Mouse (Mus musculus): ENCODE measurements around the gene Trappc2. TPM values are rescaled to one million over a fixed set of nuclear protein-coding genes. Genes with fewer than 3 reads are reported as not detected.

The Trappc2 gene
- 45.1 and 49.2 TPM in 2 replicates for polyA plus RNA-seq (2016; fragmentation: Nextera tagmentation; extraction: Ambion mirVana)

DNA sequence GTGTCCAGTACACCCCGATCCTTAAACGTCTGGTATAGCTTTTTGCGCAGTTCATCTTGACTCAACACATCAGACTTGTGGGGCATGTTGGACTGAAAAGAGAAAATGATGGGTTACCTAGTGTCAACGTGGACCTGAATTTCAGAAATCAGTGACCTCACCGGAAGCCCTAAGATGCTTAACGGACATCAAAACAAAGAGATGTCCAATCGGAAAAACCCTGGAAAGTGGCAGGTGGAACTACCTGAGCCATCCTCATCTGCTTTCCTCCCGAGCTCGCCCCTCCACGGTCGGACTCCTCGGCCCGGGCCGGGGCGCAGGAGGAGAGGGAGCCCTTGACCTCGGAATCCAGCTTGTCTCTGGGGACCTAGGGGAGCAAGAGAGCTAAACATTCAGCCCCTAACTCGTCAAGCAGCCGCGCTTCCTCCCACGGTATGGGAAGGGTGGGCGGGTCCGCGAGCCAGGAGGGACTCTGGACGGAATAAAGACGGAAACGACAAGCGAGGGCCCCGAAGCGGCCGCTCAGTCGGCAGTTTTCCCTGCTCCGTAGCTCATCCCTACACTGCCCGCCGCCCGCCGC, at the start of gene Trappc2:
Trappc2 (plus strand) TSS at position 539 of the 580 bp plus-strand sequence.
- Histone ChIP-seq H3K27me3 (peaks cover 20% of the 10 kb centered on the region), H3K4me1 (peaks cover 5% of the 10 kb centered on the region; the same call in 1 of the 2 replicates), H3K27ac (peak within 1 kb of the TSS; percentile 74), H3K9me3 (no peaks in the 10 kb centered on the region), H3K4me2 (peak within 1 kb of the TSS; percentile 57), H3K4me3 (replicated peaks) (peak within 1 kb of the TSS; percentile 56), H3K9ac (peak within 1 kb of the TSS; percentile 74), H3K36me3 (replicated peaks) (no peaks in the 10 kb centered on the region)
- ATAC-seq (ENCODE audit: low FRiP score), result peak; percentile 81
- WGBS, result 17% methylated on average over 36 of the region's 36 CpGs

DNA sequence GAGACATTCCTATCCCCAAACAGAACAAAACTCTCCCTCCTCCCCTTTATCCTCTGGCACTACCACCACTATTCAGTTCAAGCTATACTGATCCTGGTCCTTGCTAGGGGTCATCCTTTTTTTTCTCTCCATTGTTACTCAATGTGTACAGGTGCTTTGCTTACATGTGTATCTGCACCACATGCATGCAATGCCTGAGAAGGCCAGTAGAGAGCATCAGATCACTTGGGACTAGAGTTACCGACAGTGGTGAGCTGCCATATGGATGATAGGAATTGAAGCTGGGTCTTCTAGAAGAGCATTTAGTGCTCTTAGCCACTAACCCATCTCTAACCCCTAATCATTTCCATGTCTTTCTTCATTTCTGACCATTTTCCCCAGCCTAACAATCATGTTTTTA, 46.6 kb upstream of the Trappc2 start:
- H3K4me3 ChIP-seq (replicated peaks), result no peak overlapping the region
- 93% methylated on average over 1 of the region's 1 CpGs for WGBS
- no peaks in the 10 kb centered on the region for H3K36me3 ChIP-seq (replicated peaks)
- ATAC-seq (ENCODE audit: low FRiP score), result no peak
- H3K27me3 ChIP-seq, result peaks cover 19% of the 10 kb centered on the region
- H3K4me2 ChIP-seq, result no peak overlapping the region
- H3K27ac ChIP-seq, result no peak overlapping the region
- H3K9me3 ChIP-seq, result no peaks in the 10 kb centered on the region
- H3K4me1 ChIP-seq, result no peaks in the 10 kb centered on the region
- no peak overlapping the region for H3K9ac ChIP-seq

DNA sequence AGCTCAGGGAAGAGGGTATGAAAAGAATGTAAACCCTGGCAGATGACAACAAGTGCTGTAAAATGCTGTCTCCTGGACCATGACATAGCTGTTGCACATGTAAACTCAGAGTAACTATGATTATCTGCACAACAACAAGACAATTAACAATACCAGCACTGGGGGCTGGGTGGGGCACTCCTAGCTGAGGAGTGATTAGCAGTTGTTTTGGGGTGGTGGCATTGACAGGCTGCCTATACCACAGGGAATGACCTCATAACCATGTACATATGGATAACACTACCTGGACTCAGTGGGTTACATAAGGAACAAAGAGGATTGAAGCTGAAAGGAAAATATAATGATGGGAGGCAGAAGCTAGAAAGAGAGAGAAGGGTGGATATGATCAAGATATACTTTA, 32.5 kb upstream of the Trappc2 start:
- no peak overlapping the region for H3K4me3 ChIP-seq (replicated peaks)
- ATAC-seq (ENCODE audit: low FRiP score), result no peak
- H3K27ac ChIP-seq, result no peak overlapping the region
- H3K36me3 ChIP-seq (replicated peaks), result peaks cover 21% of the 10 kb centered on the region
- H3K4me2 ChIP-seq, result no peak overlapping the region
- no peaks in the 10 kb centered on the region for H3K9me3 ChIP-seq
- no peak overlapping the region for H3K9ac ChIP-seq
- H3K4me1 ChIP-seq, result no peaks in the 10 kb centered on the region
- peaks cover 26% of the 10 kb centered on the region; the same call in 1 of the 2 replicates for H3K27me3 ChIP-seq

DNA sequence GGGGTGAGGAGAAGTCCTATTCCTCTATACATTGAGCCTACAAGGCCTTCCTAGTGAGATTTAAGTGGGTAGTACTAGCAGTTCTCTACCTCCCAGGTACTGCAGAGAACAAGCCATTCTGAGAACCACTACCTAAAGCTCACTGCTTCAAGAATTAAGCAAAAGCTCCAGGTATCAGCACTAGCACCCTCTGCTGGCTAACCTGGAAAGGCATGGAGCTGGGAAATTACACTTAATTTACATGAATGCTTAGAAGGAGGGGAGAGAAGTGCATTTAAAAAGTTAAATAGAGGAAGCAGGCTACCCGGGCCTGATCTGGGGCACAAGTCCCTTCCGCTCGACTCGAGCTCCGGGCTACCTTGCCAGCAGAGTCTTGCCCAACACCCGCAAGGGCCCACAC, 24.2 kb upstream of the Trappc2 start:
- Histone ChIP-seq H3K27ac (no peak overlapping the region), H3K9ac (no peak overlapping the region), H3K4me2 (no peak overlapping the region), H3K9me3 (no peaks in the 10 kb centered on the region), H3K4me1 (no peaks in the 10 kb centered on the region), H3K36me3 (replicated peaks) (no peaks in the 10 kb centered on the region), H3K4me3 (replicated peaks) (no peak overlapping the region), H3K27me3 (no peaks in the 10 kb centered on the region)
- WGBS, result 93% methylated on average over 6 of the region's 6 CpGs
- no peak for ATAC-seq (ENCODE audit: low FRiP score)

DNA sequence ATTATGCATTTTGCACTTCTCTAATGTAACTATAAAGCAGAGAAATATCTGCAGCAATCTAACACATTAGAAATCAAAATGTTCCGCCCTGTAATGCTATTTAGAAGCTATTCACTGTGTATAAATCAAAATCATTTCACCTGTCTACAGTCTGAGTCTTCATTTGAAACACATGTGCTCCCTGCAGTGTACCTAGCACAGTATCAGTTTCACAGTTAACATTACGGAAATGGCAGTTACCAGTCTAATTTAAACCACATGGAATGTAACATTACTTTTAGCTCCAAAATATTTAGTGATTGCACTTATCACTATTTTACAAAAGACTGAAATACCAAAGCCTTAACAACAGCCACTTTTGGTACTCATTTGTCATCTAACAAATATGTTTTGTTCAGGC, 5.6 kb upstream of the Trappc2 start:
- no peaks in the 10 kb centered on the region for H3K4me1 ChIP-seq
- H3K27me3 ChIP-seq, result peaks cover 6% of the 10 kb centered on the region; the same call in 1 of the 2 replicates
- ATAC-seq (ENCODE audit: low FRiP score), result no peak
- no peaks in the 10 kb centered on the region for H3K36me3 ChIP-seq (replicated peaks)
- H3K27ac ChIP-seq, result no peak overlapping the region
- WGBS, result 83% methylated on average over 2 of the region's 2 CpGs
- no peak overlapping the region for H3K4me2 ChIP-seq
- no peaks in the 10 kb centered on the region for H3K9me3 ChIP-seq
- no peak overlapping the region for H3K9ac ChIP-seq
- H3K4me3 ChIP-seq (replicated peaks), result no peak overlapping the region

DNA sequence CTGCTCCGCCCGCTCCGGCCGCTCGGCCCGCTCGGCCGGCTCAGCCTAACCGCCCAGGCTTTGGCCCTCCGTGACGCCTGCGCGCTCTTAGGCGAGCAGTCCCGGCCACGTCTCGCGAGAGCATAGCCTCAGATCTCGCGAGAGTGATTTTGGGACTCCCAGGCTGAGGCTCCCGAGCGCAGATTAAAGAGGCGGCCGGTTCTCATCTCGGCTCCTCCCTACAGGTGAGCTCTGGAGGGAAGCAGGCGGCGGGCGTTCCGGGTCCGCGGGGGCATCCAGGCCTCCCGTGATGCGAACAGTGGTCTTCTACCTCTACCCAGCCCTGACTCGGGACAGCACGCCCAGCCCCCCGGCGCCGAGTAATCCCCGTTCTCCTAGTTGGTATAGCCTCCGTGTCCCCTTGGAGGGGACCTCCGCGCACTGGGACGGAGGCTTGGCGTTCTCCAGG, 266 bp downstream of the Trappc2 start, which contains the start of gene Ofd1:
Ofd1 (minus strand) TSS at position 89 of the 448 bp plus-strand sequence.
- peaks cover 18% of the 10 kb centered on the region for H3K27me3 ChIP-seq

DNA sequence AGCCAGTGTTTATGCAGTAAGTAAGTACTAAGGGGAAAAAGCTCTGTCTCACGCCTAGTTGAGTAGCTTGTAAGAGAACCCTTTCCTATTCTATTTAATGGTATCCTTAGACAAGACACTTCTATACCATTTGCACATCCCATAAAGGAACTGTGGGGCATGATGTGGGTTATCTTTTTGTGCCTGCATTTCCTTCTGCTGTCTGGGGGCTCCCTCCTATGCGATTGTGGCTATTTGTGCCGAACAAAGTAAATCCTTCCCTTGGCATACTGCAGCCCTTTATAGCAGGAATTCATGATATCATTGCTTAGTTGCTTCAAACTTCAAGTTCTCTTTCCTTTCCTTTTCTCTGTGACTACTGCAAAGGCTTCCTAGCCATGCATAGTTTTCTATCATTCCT, 4.2 kb downstream of the Trappc2 start:
- no peaks in the 10 kb centered on the region for H3K36me3 ChIP-seq (replicated peaks)
- H3K27me3 ChIP-seq, result peaks cover 21% of the 10 kb centered on the region
- peaks cover 5% of the 10 kb centered on the region; the same call in 1 of the 2 replicates for H3K4me1 ChIP-seq
- no peak overlapping the region for H3K4me3 ChIP-seq (replicated peaks)
- H3K9ac ChIP-seq, result no peak overlapping the region
- H3K4me2 ChIP-seq, result no peak overlapping the region
- no peak for ATAC-seq (ENCODE audit: low FRiP score)
- no peaks in the 10 kb centered on the region for H3K9me3 ChIP-seq
- no peak overlapping the region for H3K27ac ChIP-seq
- 83% methylated on average over 3 of the region's 3 CpGs for WGBS

More for the DNA sequence above, 266 bp downstream of the Trappc2 start, which contains the start of gene Ofd1:
- H3K9me3 ChIP-seq, result no peaks in the 10 kb centered on the region
- H3K27ac ChIP-seq, result peak within 1 kb of the TSS; percentile 74
- H3K4me3 ChIP-seq (replicated peaks), result peak within 1 kb of the TSS; percentile 56
- peaks cover 5% of the 10 kb centered on the region; the same call in 1 of the 2 replicates for H3K4me1 ChIP-seq
- peak; percentile 98 for ATAC-seq (ENCODE audit: low FRiP score)
- WGBS, result 17% methylated on average over 44 of the region's 44 CpGs
- peak within 1 kb of the TSS; percentile 74 for H3K9ac ChIP-seq
- no peaks in the 10 kb centered on the region for H3K36me3 ChIP-seq (replicated peaks)
- H3K4me2 ChIP-seq, result peak within 1 kb of the TSS; percentile 57

DNA sequence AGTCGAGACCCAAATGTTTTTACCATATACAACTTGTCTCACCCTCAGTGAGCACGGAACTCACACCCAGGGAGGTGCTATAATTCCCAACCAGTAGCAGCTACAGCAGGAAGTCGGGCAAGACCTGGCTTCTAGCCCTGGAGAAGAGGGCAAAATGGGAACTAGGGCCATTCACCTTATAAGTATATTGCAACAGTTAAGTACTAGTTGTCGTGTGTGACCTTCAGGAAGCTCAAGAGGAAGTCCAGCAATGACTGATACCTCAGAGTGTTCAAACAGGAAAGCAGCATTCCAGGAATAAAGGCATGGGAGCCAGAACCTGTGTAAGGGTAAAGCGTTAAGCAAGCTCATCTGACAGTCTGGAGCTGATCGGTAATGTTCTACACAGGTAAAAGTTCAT, 13.2 kb downstream of the Trappc2 start:
- Histone ChIP-seq H3K27me3 (0 out of 2 replicates have a peak, but pooled peaks cover 4% of the 10 kb centered on the region), H3K9ac (no peak overlapping the region), H3K36me3 (replicated peaks) (peaks cover 3% of the 10 kb centered on the region)

DNA sequence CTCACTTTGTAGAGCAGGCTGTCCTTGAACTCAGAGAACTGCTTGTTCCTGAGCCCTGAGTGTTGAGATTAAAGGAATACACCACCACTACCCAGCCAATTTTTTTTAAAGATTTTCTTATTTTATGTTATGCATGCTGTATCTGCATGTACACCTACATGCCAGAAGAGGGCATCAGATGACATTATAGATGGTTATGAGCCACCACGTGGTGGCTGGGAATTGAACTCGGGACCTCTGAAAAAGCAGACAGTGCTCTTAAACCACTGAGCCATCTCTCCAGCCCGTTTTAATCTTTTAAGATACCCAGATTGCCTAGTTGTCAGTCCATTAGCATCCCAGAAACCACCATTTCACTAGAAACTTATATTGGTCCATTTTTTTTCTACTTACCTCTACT, 14.0 kb downstream of the Trappc2 start:
- H3K36me3 ChIP-seq (replicated peaks), result peaks cover 3% of the 10 kb centered on the region
- ATAC-seq (ENCODE audit: low FRiP score), result no peak
- no peaks in the 10 kb centered on the region for H3K9me3 ChIP-seq
- H3K4me2 ChIP-seq, result no peak overlapping the region
- H3K4me3 ChIP-seq (replicated peaks), result no peak overlapping the region
- no peaks in the 10 kb centered on the region for H3K27me3 ChIP-seq
- no peaks in the 10 kb centered on the region for H3K4me1 ChIP-seq
- 76% methylated on average over 3 of the region's 3 CpGs for WGBS
- no peak overlapping the region for H3K9ac ChIP-seq
- H3K27ac ChIP-seq, result no peak overlapping the region

More for the DNA sequence above, 13.2 kb downstream of the Trappc2 start:
- no peak overlapping the region for H3K27ac ChIP-seq
- no peak for ATAC-seq (ENCODE audit: low FRiP score)
- no peak overlapping the region for H3K4me3 ChIP-seq (replicated peaks)
- H3K4me1 ChIP-seq, result no peaks in the 10 kb centered on the region
- no peak overlapping the region for H3K4me2 ChIP-seq
- WGBS, result 83% methylated on average over 6 of the region's 6 CpGs
- no peaks in the 10 kb centered on the region for H3K9me3 ChIP-seq

DNA sequence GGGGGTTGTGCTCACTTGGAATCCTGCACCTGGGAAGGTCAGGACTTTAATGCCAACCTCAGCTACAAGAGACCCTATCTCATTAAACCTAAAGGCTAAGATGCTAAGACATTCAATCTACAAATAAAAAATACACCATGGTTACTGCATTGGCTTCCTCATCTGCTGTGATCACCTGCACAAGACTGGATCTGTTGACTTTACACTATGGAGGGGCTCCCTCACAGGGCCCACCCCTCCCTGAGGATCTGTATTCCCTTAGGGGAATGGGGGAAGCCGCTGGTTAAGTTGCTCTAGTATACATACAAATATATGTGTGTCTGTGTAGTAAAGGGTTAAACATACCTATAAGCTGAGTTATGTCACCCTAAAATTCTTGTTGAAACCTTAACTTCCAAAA, 15.2 kb downstream of the Trappc2 start:
- Histone ChIP-seq H3K9ac (no peak overlapping the region), H3K36me3 (replicated peaks) (peaks cover 3% of the 10 kb centered on the region), H3K4me2 (no peak overlapping the region), H3K4me3 (replicated peaks) (no peak overlapping the region), H3K27me3 (no peaks in the 10 kb centered on the region), H3K4me1 (no peaks in the 10 kb centered on the region), H3K9me3 (no peaks in the 10 kb centered on the region), H3K27ac (no peak overlapping the region)
- WGBS, result 96% methylated on average over 1 of the region's 1 CpGs
- no peak for ATAC-seq (ENCODE audit: low FRiP score)

DNA sequence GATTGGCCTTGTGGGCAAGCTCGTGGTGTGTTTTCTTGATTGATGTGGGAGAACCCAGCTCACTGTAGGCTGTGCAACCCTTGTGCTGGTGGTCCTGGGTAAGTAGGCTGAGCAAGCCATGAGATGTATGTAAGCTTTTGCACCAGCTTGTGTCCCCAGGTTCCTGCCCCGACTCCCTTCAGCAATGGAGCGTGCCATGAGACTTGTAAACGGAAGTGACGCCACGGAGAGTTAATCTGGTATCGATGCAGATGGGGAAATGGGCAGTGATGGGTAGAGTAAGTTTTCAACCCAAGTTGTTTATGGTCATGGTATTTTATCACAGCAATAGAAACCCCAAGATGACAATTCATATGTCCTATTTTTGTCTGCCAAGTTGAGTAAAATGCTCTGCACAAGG, 27.9 kb downstream of the Trappc2 start:
- no peak overlapping the region for H3K27ac ChIP-seq
- 0 out of 2 replicates have a peak, but pooled peaks cover 2% of the 10 kb centered on the region for H3K27me3 ChIP-seq
- no peak for ATAC-seq (ENCODE audit: low FRiP score)
- H3K4me3 ChIP-seq (replicated peaks), result no peak overlapping the region
- no peak overlapping the region for H3K4me2 ChIP-seq
- no peaks in the 10 kb centered on the region for H3K9me3 ChIP-seq
- WGBS, result 92% methylated on average over 7 of the region's 7 CpGs
- H3K36me3 ChIP-seq (replicated peaks), result no peaks in the 10 kb centered on the region; the same call in 1 of the 2 replicates
- H3K4me1 ChIP-seq, result no peaks in the 10 kb centered on the region
- no peak overlapping the region for H3K9ac ChIP-seq

DNA sequence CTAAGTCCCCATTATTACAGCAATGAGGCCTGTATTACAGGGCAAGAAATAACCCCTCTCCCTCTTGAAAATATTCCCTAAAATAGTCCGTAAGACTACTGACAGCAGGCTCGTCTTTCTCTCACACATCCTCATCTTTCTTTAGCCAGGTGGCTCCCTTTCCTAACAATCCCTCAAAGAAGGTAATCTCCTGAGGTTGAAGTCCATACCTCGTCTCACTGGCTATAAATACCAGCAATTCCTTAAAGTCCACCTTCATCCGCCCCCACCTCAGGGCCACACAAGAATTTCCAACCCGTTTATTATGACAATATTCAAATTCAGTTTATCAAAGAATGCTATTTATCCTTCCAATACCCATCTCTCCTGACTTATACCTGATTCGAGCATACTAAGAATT, 32.2 kb downstream of the Trappc2 start:
- Histone ChIP-seq H3K27ac (no peak overlapping the region), H3K4me2 (no peak overlapping the region), H3K4me1 (peaks cover 4% of the 10 kb centered on the region; the same call in 1 of the 2 replicates), H3K9me3 (no peaks in the 10 kb centered on the region), H3K9ac (no peak overlapping the region), H3K4me3 (replicated peaks) (no peak overlapping the region), H3K27me3 (peaks cover 6% of the 10 kb centered on the region; the same call in 1 of the 2 replicates), H3K36me3 (replicated peaks) (no peaks in the 10 kb centered on the region)
- 81% methylated on average over 6 of the region's 6 CpGs for WGBS
- ATAC-seq (ENCODE audit: low FRiP score), result no peak

DNA sequence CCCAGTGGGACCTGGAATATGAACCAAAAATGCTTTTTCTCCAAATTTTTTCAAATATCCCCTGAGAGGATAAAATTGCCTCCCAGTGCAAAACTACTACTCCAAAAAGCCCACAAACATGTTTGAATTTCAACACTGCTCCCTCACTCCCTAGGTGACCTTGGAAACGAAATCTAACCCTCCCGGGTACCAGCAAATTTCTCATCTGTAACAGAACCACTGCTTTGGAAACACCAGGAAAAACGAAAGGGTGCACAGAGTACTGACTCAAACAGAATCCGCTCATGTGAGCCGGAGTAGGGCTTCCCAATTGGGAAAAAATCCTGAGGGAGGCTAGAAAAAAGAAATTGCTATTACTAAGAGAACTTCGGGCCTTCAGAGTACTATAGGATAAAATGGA, 37.0 kb downstream of the Trappc2 start:
- Histone ChIP-seq H3K36me3 (replicated peaks) (no peaks in the 10 kb centered on the region), H3K4me1 (peaks cover 4% of the 10 kb centered on the region), H3K4me2 (no peak overlapping the region), H3K27ac (no peak overlapping the region), H3K27me3 (peaks cover 4% of the 10 kb centered on the region; the same call in 1 of the 2 replicates), H3K4me3 (replicated peaks) (no peak overlapping the region), H3K9ac (no peak overlapping the region), H3K9me3 (no peaks in the 10 kb centered on the region)
- 85% methylated on average over 6 of the region's 6 CpGs for WGBS
- ATAC-seq (ENCODE audit: low FRiP score), result no peak
